Mouse (Mus musculus) right cerebral cortex, postnatal 10 days (tissue): ENCODE data around the gene 5330417C22Rik.

ENCODE experiments used
- DNase-seq, 2 experiments: peaks; one replicate each; pipeline ENCODE4 v3.0.0; 2021; ENCODE audit warnings: low spot score in 2 of 2

5330417C22Rik gene

DNA sequence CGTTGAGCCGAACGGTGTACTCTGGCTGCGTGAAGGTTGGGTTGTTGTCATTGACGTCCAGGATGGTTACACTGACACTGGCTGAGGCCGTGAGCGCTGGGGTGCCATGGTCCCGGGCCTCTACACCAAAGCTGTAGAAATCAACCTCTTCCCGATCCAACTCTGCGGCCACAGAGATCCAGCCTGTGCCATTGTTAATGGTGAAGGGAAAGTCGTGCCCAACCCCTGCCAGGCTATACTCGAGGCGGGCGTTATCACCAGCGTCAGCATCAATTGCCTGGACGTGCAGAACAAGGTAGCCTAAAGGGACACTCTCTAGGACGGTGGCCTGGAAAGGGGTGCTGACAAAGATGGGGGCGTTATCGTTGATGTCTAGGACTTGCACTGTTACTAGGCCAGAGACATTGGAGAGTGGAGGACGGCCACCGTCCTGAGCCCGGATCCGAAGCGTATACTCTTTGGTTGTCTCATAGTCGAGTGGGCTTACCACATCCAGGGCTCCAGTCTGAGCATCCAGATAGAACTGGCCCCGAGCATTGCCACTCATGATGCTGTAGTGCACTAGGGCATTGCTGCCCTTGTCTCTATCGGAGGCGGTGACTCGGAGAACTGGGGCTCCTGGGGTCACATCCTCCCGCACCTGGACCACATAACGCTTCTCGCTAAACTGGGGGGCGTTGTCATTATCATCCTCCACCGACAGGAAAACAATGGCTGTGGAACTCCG is 122.5 kb downstream of the 5330417C22Rik start:
- peak in 1 of 2 experiments; percentile 39 for DNase-seq

GRCm38 (mm10) chr3:108411754-108412121 is 124.6 kb downstream of the 5330417C22Rik start:
- peak; percentile 76 to 80 for DNase-seq

DNA sequence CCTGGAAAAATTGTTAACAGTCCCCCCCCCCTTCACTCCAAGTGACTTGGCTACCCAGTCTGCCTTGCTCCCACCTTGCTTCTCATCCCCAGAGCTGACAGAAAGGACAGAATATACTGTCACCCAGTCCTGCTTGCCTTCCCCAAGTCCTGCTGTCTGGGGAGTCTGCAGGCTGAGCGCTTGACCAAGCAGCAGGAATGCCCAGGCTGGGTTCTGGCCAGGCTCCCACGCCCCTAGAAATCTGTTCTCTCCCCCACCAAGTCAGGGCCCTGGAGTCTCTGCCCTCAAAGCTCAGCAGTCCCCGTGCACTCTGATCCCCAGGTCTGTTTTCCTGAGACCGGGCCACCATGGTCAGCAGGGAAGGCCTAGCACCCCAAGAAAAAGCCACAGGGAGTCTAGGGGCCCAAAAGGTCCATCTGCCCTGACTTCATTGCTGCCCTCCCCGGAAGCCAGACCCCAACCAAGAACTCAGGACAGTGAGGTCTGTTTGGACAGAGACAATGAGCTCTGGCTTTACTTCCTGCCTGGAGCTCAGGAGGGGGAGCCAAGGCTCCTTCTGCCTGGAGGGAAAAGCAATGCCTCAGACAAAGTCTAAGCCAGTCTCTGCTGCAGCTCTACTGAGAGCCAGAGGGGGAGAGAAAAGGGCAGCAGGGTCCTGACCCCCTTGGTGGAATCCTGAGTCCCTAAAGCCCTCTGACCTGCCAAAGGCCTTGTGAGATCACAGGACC is 125.1 kb downstream of the 5330417C22Rik start:
- peak; percentile 36 to 40 for DNase-seq

DNA sequence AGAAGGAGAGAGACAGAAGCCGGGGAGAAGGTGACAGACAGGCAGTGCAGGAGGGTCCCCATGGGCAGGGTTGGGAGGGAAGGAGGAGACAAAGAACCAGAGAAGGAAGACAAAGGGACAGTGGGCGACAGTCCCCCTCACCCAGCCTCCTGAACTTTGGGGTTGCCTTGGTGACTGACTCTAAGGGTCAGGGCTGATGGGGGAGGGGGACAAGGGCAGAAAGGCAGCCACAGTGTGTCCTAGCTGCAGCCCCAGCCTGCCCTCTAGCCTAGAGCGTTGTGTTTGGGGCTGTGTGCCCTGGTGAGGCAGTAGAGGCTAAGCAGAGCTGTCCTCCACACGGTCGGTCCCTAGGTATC is 126.0 kb downstream of the 5330417C22Rik start:
- DNase-seq, result peak in 1 of 2 experiments; percentile 38

- DNase-seq, result peak; percentile 25 to 31
These were observed 126.5 kb downstream of the 5330417C22Rik start for GRCm38 (mm10) chr3:108409656-108410358.

DNA sequence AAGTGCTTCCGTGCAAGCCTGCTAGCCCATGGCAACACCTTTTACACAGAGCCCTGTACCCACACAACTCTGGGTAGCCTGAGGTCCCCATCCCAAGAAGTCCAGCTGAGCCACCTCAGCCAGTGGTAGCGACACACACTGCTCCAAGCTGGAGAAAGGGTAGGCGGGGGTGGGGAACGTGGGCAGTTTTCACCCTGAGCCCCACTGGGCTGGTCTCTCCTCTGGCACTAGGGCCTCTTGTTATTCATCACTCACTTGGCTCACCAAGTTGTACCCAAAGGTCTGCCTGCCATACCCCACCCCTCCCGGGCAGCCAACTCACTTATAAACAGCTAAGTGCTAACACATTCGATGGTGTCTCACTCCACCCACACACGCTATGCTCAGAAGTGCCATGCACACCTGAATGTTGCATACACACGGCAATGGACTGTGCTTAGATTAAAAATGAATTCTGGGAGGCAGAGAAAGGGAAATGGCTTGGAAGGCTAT is 127.8 kb downstream of the 5330417C22Rik start:
- DNase-seq, result peak in 1 of 2 experiments; percentile 26

DNA sequence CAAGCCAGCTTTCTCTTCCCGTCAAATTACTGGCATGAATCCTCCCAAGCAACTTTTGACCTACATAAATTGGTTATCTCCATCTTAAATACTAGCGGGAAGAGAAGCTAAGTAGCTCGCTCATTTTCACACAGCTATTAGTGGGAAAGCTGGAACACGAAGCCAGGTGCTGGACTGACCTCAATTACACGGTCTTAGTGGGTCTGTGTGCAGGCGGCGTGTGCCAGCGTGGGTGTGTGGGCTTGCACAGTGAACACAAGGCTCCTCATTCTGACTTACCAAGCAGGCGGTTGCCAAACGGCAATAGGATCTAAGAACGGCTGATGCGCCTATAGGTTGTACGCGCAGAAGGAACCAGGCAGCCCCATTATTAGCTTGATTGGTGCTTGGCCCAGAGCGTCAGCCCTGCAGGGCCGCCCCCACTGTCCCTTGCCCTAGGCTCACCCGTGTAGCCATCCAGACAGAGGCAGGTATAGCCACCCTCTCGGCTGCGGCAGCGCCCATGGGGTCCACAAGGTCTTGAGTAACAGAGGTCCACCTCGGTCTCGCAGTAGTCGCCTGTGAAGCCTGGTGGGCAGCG is 129.9 kb downstream of the 5330417C22Rik start:
- DNase-seq, result peak in 1 of 2 experiments; percentile 55
